Mouse (Mus musculus) midbrain, embryonic 15.5 days (tissue): Measurements from ENCODE around the gene Nsun2. TPM values are rescaled to one million over a fixed set of nuclear protein-coding genes. Genes with fewer than 3 reads are reported as not detected.

Experiments used
- ATAC-seq: fragments of 200-750 bp; cut with Nextera tagmentation; replicated peaks from 2 replicates; pipeline ENCODE4 v1.8.0; 2017; ENCODE audit warnings: moderate TSS enrichment
- H3K27ac ChIP-seq: fragments of 300-500 bp; sonication (generic); 2 replicates; pipeline ENCODE4 v1.5.1; 2015; ENCODE audit warnings: mild to moderate bottlenecking, inconsistent platforms
- H3K27me3 ChIP-seq: fragments of 300-500 bp; sonication (generic); replicated peaks from 2 replicates; pipeline ENCODE4 v1.6.1; 2015; ENCODE audit warnings: inconsistent platforms
- H3K36me3 ChIP-seq: fragments of 300-500 bp; sonication (generic); replicated peaks from 2 replicates; pipeline ENCODE4 v1.6.1; 2015; ENCODE audit warnings: inconsistent platforms
- H3K4me1 ChIP-seq: fragments of 300-500 bp; sonication (generic); 2 replicates; pipeline ENCODE4 v1.6.1; 2015; ENCODE audit warnings: inconsistent platforms
- H3K4me2 ChIP-seq: fragments of 300-500 bp; sonication (generic); 2 replicates; pipeline ENCODE4 v1.6.1; 2015; ENCODE audit warnings: inconsistent platforms, mild to moderate bottlenecking, moderate library complexity
- H3K4me3 ChIP-seq: fragments of 300-500 bp; sonication (generic); 2 replicates; pipeline ENCODE4 v1.5.1; 2015; ENCODE audit warnings: mild to moderate bottlenecking, inconsistent platforms
- H3K9ac ChIP-seq: fragments of 300-500 bp; sonication (generic); 2 replicates; pipeline ENCODE4 v1.6.1; 2015; ENCODE audit warnings: mild to moderate bottlenecking, inconsistent platforms
- H3K9me3 ChIP-seq: fragments of 300-500 bp; sonication (generic); 2 replicates; pipeline ENCODE4 v1.6.1; 2016; ENCODE audit warnings: inconsistent platforms
- WGBS: fragments of 180-500 bp; shearing (Covaris S2); methylation state at CpG from one replicate; pipeline ENCODE4 v1.1.7; 2015; ENCODE audit warnings: mixed read lengths; 5-methylcytosine and 5-hydroxymethylcytosine counted together
- polyA plus RNA-seq: library from polyadenylated mRNA; unstranded; fragments of >200 nt; fragmentation: Nextera tagmentation; extraction: Ambion mirVana; gene quantifications from 2 replicates; pipeline ENCODE4 v1.2.1, GENCODE M21; 2015

Gene Nsun2
- polyA plus RNA-seq, 1 experiment from 2014 or later: 72.0 TPM

DNA sequence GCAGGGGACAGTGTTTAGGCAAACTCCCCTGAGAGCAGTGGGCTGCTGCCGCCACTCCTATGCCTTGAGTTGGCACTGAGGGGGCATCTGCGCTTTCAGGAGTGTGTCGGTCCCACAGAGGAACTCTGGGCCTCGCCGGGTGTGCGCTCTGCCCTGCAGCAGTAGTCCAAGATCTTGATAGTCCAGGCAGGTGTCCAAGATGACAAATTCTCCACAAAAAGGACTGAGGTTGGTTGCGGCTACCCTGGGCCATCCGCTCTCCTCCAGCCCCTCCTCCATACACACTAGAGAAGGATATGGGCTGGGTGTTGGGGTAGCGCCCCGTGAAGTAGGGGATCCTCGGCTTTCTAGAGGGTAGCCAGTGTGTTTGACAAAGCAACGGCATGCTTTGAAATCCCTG lies 10.0 kb downstream of the Nsun2 start:
- 50% methylated on average over 12 of the region's 12 CpGs for WGBS
- no peak overlapping the region for H3K4me3 ChIP-seq
- no peak overlapping the region for H3K27ac ChIP-seq
- H3K36me3 ChIP-seq: no peaks in the 10 kb centered on the region
- no peaks in the 10 kb centered on the region for H3K27me3 ChIP-seq
- peaks cover 33% of the 10 kb centered on the region for H3K4me1 ChIP-seq
- no peaks in the 10 kb centered on the region for H3K9me3 ChIP-seq
- no peak overlapping the region for H3K9ac ChIP-seq
- H3K4me2 ChIP-seq: peak overlapping the region; percentile 3; the same call in 1 of the 2 replicates
- ATAC-seq: peak; percentile 38; the same call in 1 of the 2 replicates

DNA sequence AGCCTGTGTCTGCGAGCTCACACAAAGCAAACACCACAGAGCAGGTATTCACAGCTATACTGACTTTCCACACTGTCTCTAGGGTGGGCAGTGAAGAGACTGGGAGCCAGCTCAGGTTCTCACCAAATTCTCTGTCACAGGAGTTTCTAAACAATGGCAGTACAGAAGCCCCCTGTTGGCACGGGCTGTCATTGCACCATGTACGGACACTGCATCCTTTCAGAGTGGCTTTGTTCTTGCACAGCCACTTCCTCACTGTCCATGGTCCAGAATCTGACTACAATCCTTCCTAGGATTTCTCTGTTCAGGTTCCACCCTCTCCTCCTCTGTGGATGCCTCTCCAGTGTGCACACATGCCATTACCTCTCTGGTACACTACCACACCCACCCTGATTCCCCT lies 11.5 kb downstream of the Nsun2 start:
- H3K4me1 ChIP-seq: peaks cover 21% of the 10 kb centered on the region
- H3K36me3 ChIP-seq: no peaks in the 10 kb centered on the region
- no peaks in the 10 kb centered on the region for H3K9me3 ChIP-seq
- H3K4me3 ChIP-seq: no peak overlapping the region
- no peak for ATAC-seq
- no peak overlapping the region for H3K27ac ChIP-seq
- no peaks in the 10 kb centered on the region for H3K27me3 ChIP-seq
- 24% methylated on average over 3 of the region's 3 CpGs for WGBS
- no peak overlapping the region for H3K9ac ChIP-seq
- H3K4me2 ChIP-seq: no peak overlapping the region

GRCm38 (mm10) chr13:69547488-69548180 lies 14.1 kb downstream of the Nsun2 start:
- Histone ChIP-seq H3K27ac (no peak overlapping the region), H3K4me2 (no peak overlapping the region), H3K36me3 (no peaks in the 10 kb centered on the region), H3K4me3 (no peak overlapping the region), H3K4me1 (peaks cover 13% of the 10 kb centered on the region), H3K9me3 (no peaks in the 10 kb centered on the region), H3K9ac (no peak overlapping the region), H3K27me3 (no peaks in the 10 kb centered on the region)
- 64% methylated on average over 16 of the region's 16 CpGs for WGBS
- no peak for ATAC-seq

GRCm38 (mm10) chr13:69549980-69550379 lies 16.4 kb downstream of the Nsun2 start:
- no peaks in the 10 kb centered on the region for H3K27me3 ChIP-seq
- H3K9me3 ChIP-seq: no peaks in the 10 kb centered on the region
- no peak overlapping the region for H3K9ac ChIP-seq
- no peaks in the 10 kb centered on the region for H3K4me1 ChIP-seq
- H3K4me3 ChIP-seq: no peak overlapping the region
- H3K4me2 ChIP-seq: no peak overlapping the region
- no peaks in the 10 kb centered on the region for H3K36me3 ChIP-seq
- ATAC-seq: no peak
- WGBS: 48% methylated on average over 8 of the region's 8 CpGs
- H3K27ac ChIP-seq: no peak overlapping the region

DNA sequence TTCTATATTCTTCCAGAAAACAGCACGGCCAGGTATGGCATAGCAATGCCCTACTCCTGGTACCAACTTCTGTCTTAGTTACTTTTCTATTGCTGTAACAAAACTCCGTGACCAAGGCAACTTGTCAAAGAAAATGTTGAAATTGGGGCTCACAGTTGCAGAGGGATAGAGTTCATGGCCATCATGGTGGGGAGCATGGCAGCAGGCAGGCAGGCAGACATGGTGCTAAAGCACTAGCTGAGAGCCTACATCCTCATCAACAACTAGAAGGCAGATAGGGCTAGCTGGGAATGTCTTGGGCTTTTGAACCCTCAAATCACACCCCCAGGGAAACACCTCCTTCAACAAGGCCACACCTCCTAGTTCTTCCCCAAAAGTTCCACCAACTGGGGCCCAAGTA lies 17.3 kb downstream of the Nsun2 start:
- Histone ChIP-seq H3K27me3 (no peaks in the 10 kb centered on the region), H3K4me1 (no peaks in the 10 kb centered on the region), H3K9ac (no peak overlapping the region), H3K4me3 (no peak overlapping the region), H3K36me3 (no peaks in the 10 kb centered on the region), H3K27ac (no peak overlapping the region), H3K9me3 (no peaks in the 10 kb centered on the region), H3K4me2 (no peak overlapping the region)
- WGBS: 88% methylated on average over 2 of the region's 2 CpGs
- no peak for ATAC-seq

GRCm38 (mm10) chr13:69553024-69553423 lies 19.5 kb downstream of the Nsun2 start:
- no peaks in the 10 kb centered on the region for H3K9me3 ChIP-seq
- no peaks in the 10 kb centered on the region for H3K4me1 ChIP-seq
- no peak overlapping the region for H3K27ac ChIP-seq
- WGBS: 20% methylated on average over 5 of the region's 5 CpGs
- no peak overlapping the region for H3K9ac ChIP-seq
- no peak overlapping the region for H3K4me2 ChIP-seq
- ATAC-seq: no peak
- H3K36me3 ChIP-seq: no peaks in the 10 kb centered on the region
- no peak overlapping the region for H3K4me3 ChIP-seq
- no peaks in the 10 kb centered on the region for H3K27me3 ChIP-seq

DNA sequence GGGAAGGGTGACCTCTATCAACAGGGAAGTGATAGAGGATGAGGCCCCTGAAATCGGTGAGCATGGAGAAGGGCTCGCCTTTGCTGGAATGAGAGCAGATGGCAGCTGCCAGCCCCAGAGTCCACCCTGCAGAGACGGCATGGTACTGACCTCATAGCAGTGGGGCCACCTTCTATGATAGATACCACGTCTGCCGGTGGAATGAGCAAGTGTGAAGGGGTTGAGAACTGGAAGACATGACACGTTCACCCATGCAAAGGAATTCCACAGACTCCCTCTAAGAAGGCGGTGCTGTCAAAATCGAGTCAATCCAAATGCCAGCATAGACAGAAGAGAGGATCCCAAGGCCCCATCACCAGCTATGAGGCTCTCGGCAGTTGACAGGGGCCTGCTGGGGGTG lies 20.7 kb downstream of the Nsun2 start:
- Histone ChIP-seq H3K36me3 (no peaks in the 10 kb centered on the region), H3K4me3 (no peak overlapping the region), H3K9me3 (no peaks in the 10 kb centered on the region), H3K27me3 (no peaks in the 10 kb centered on the region), H3K9ac (no peak overlapping the region), H3K4me1 (0 out of 2 replicates have a peak, but pooled peaks cover 3% of the 10 kb centered on the region), H3K4me2 (no peak overlapping the region), H3K27ac (no peak overlapping the region)
- 85% methylated on average over 9 of the region's 9 CpGs for WGBS
- no peak for ATAC-seq

- H3K4me3 ChIP-seq: no peak overlapping the region
- no peaks in the 10 kb centered on the region for H3K9me3 ChIP-seq
- H3K36me3 ChIP-seq: no peaks in the 10 kb centered on the region
- H3K9ac ChIP-seq: no peak overlapping the region
- H3K27ac ChIP-seq: no peak overlapping the region
- H3K27me3 ChIP-seq: no peaks in the 10 kb centered on the region
- H3K4me1 ChIP-seq: peaks cover 10% of the 10 kb centered on the region
- no peak overlapping the region for H3K4me2 ChIP-seq
- 27% methylated on average over 8 of the region's 8 CpGs for WGBS
- ATAC-seq: no peak
Observed at GRCm38 (mm10) chr13:69555045-69555444, 21.5 kb downstream of the Nsun2 start.

- Histone ChIP-seq H3K4me3 (no peak overlapping the region), H3K9ac (no peak overlapping the region), H3K4me1 (peaks cover 10% of the 10 kb centered on the region), H3K27ac (no peak overlapping the region), H3K27me3 (no peaks in the 10 kb centered on the region), H3K9me3 (no peaks in the 10 kb centered on the region), H3K36me3 (no peaks in the 10 kb centered on the region), H3K4me2 (no peak overlapping the region)
- no peak for ATAC-seq
- WGBS: 92% methylated on average over 6 of the region's 6 CpGs
Observed at GRCm38 (mm10) chr13:69555957-69556482, 22.5 kb downstream of the Nsun2 start.

- Histone ChIP-seq H3K27me3 (no peaks in the 10 kb centered on the region), H3K4me2 (no peak overlapping the region), H3K9me3 (no peaks in the 10 kb centered on the region), H3K4me3 (no peak overlapping the region), H3K4me1 (peaks cover 10% of the 10 kb centered on the region), H3K27ac (no peak overlapping the region), H3K9ac (no peak overlapping the region), H3K36me3 (no peaks in the 10 kb centered on the region)
- no peak for ATAC-seq
Observed at GRCm38 (mm10) chr13:69556728-69557127, 23.2 kb downstream of the Nsun2 start.

DNA sequence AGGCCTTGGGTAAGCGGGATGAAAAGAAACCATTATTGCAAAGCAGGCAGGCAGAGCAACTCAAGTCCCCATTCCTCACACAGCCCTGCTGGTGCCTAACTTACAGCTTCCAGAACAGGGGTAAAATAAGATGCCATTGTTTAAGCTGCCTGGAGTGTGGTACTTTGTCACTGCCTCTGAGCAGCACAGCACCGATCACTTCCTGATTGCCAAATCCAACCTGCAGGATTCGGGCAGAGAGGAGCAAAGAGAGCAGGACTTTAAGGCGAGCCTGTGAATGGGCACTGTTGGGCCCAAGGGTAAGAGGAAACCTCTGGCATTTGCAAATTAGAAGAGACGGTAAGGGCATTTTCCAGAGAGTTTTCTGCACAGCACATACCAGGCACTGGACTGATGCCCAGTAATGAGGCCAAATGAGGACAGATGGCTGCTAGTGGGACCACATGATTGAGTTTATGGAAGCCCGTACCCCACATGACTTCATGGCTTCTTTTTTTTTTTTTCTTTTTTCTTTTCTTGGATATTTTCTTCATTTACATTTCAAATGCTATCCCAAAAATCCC lies 24.6 kb downstream of the Nsun2 start:
- WGBS: 69% methylated on average over 6 of the region's 6 CpGs
- Histone ChIP-seq H3K9me3 (no peaks in the 10 kb centered on the region), H3K4me2 (no peak overlapping the region), H3K27me3 (no peaks in the 10 kb centered on the region), H3K4me3 (no peak overlapping the region), H3K27ac (no peak overlapping the region), H3K9ac (no peak overlapping the region), H3K4me1 (peaks cover 10% of the 10 kb centered on the region), H3K36me3 (no peaks in the 10 kb centered on the region)
- no peak for ATAC-seq

DNA sequence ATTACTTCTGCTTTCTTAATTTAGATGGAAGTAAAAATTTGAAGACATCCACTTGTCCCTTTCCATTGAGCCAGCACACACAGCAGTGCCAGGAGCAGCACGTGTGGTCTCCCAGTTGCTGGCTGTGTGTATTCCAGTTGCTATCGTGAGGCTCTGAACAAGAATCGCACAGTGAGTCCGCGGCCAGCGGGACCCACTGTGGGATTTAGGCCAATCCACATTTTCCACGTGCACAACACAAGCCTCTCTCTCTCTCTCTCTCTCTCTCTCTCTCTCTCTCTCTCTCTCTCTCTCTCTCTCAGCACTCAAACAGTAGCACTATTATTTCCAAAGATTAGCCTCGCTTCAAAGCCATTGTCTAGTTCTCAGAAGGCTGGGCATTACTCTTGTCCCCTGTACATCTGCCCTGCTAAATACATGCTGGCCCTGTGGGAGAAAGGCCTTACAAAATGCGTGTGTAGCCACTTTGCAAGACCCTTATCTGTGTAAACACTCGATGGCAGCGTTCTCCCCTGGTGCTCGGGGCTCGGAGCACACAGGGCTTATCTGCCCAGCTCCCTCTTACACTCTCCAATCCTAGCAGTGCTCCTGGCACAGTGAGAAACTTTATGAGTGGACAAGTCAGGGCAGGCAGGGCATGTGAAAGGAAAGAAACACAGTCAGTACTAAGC lies 25.9 kb downstream of the Nsun2 start:
- Histone ChIP-seq H3K27me3 (no peaks in the 10 kb centered on the region), H3K9me3 (no peaks in the 10 kb centered on the region), H3K9ac (no peak overlapping the region), H3K27ac (peak overlapping the region; percentile 28; the same call in 1 of the 2 replicates), H3K4me1 (peaks cover 10% of the 10 kb centered on the region), H3K4me3 (no peak overlapping the region), H3K36me3 (no peaks in the 10 kb centered on the region), H3K4me2 (no peak overlapping the region)
- ATAC-seq: peak; percentile 77
- WGBS: 12% methylated on average over 13 of the region's 13 CpGs
